Mouse (Mus musculus) heart, adult 11 months (tissue): ENCODE results near the gene Tbc1d22b.
"Not testable (repeated sequence)": the region's sequence is repeated elsewhere in the genome, so short reads cannot be mapped to it uniquely, and the experiment has no call there.

Experiments used
- DNase-seq: peaks from one replicate; pipeline ENCODE4 v3.0.0; 2022

The Tbc1d22b gene

DNA sequence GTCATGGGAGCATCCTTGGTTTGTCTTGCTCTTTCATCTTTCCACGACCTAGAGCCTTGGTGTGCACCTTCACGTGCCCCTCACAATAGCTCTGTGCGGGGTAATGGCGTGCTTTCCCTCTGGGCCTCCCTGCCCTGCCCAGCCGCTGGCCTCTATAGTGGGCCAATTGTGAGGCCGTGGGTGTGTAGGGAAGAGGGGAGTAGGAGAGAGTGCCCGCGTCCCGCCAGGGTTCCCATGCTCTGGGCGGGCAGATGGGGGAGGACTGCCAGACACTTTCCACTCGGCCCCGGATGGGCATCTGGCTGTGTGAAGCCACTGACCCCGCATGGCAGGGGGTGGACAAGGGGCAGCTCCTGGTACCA is 47.2 kb downstream of the Tbc1d22b start:
- DNase-seq: peak; percentile 91

DNA sequence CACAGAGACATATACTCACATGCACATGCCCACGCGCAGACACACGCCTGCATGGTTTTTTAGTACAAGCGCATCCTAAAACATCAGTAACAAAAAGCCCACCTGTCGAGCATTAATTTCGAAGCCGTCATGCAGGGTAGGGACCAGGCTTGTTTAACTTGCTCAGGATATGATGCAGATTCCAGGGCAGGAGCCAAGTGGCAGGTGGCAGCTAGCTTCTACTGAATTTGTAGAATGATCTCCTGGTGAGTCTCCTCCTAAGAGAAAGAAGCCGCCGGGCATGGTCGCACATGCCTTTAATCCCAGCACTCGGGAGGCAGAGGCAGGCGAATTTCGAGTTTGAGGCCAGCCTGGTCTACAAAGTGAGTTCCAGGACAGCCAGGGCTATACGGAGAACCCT is 49.5 kb downstream of the Tbc1d22b start:
- DNase-seq: no peak

DNA sequence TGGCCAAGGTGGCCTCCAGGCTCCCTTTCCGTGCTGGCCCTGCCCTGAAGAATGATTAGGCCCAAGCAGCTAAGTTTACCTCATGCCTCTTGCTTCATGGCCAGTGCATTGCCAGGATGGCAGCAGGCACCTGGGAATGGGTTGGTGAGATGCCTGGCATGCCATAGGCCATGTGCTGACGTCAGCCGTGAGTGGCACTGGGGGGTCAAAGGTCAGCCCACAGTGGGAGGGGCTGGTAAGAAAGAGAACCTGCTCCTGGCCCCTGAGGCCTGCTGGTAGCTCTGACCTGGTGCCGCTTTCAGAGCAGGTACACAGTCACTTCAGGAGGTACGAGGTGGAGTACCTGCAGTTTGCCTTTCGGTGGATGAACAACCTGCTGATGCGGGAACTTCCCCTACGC is 50.0 kb downstream of the Tbc1d22b start:
- no peak for DNase-seq

DNA sequence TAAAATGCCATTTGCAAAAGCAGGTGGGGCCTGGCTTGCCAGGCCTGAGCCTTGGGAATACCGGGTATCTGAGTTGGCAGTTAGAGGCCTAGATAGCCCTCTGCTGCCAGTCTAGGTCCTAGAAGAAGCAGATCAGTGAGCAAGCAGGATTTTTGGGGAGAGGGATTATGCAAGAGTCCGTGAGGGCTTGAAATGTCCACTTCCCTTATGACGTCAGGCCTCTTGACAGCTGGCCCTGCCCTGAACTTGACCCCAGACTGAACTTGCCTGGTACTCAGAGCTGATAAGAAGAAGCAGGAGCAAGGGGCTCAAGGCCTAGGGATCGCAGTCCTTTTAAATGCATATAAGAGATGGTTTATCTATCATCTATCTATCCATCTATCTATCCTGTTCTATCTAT is 51.8 kb downstream of the Tbc1d22b start:
- DNase-seq: peak; percentile 94

DNA sequence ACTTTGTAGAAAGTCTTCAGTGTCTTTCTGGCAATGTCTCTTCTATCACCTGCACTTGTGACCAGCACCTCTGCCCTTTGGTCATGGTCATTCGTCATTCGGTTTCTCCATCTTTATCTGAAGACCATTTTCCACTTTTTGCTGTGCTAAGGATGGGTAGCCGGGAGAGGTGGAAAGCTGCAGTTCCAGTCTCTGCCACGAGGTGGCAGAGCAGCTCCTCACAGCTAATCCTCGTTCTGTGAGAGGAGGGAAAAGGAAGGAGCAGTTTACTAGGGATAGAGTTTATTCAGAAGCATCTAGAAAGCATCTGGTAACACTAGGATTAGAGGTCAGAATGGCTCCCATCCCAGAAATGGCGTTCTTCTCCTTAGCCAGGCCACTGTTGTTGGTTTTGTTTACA is 53.7 kb downstream of the Tbc1d22b start:
- DNase-seq: peak; percentile 91

DNA sequence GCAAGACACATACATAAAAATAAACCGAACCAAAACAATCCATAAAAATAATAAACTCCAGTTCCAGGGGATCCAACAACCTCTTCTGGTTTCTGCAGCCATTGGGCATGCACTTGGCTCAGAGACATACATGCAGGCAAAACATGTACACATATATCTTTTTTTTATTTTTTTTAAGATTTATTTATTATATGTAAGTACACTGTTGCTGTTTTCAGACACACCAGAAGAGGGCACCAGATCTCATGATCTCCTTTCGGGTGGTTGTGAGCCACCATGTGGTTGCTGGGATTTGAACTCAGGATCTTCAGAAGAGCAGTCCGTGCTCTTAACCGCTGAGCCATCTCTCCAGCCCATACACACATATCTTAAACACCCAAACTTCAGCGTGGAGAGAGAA is 63.9 kb downstream of the Tbc1d22b start:
- not testable (repeated sequence) for DNase-seq

DNA sequence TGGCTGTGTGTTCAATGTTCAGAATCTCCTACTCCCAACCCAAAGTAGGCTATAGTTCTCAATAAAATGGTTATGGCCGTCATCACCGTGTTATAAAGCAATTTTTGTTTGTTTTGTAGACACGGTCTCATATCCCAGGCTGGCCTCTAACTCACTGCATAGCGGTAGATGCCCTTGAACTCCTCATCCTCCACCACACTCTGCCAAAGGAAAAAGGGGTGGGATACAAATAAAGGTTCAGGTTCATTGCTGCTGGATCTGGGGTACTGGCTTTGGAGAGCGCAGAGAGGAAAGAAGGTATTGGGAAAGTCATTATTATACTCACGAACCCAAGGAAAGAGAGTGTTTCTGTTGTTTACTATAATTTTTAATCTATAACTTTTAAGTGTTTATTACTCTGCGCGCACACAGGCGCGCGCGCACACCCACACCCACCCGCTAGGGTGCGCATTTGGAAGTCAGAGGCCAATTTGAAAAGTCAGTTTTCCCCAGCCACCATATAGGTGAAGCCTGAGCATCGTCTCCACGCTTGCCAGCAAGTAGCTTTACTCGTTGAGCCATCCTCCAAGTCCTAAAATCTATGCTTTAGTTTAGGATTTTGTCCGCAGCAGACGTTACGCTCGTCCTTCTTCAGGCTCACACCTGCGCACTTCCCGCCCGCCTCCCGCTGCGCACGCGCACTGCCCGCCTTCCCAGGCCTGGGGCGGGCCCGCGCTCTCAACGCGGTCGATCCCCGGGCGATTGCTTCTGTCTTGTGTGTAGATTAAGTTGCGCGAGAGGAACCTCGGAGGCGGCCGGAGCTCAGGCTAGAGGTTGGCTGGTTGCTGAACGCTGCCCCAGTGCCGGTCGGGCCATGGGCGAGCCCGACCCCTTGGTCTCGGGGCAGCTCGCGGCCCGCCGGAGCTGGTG is 64.8 kb downstream of the Tbc1d22b start, which contains the start of the genes Rnf8 and Gm28043:
TSS of gene Rnf8 (plus strand) at position 676 of the 909 bp plus-strand sequence.
TSS of gene Gm28043 (plus strand) at position 762 of the 909 bp plus-strand sequence.
- peak; percentile 99 for DNase-seq

DNA sequence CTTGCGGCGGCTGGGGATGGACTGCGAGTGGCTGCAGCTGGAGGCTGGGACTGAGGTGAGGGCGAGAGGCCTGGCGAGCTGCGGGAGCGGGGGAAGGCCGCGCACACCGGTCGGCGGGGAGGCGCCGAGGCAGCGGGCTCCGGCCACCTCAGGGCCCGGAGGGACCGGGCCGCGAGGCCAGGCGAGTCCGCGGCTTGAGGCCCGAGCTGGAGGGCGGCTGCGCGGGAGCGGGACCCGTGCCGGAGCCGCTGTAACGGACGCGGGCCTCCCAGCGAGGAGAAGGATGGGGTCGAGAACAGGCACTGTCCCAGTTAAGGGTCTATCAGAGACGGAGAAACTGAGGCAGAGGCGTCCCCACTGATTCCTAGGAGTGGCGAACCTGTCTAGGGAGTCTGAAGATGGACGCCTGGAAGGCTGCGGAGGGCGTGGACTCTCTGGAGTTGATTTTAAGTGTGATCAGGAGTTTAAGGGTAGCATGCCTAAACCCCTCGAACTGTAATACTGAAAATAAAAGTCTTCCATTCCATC is 65.5 kb downstream of the Tbc1d22b start:
- DNase-seq: no peak

DNA sequence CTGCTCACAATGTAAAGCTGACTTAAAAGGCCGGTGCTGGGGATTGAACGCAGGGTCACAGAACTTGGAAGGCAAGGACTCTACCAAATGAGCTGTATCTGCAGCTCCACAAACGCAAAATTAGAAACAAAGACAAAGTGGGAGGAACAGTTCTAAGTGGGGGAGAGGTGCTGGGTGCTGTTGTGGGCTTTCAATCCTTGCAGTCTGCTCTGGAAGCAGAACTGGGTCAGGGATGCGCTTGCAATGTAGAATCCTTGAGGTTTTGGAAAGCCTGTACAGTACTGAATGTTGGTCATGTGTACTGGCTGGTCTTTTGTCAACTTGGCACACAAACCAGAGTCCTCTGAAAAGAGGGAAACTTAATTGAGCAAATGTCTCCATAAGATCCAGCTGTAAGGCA is 66.0 kb downstream of the Tbc1d22b start:
- DNase-seq: no peak

DNA sequence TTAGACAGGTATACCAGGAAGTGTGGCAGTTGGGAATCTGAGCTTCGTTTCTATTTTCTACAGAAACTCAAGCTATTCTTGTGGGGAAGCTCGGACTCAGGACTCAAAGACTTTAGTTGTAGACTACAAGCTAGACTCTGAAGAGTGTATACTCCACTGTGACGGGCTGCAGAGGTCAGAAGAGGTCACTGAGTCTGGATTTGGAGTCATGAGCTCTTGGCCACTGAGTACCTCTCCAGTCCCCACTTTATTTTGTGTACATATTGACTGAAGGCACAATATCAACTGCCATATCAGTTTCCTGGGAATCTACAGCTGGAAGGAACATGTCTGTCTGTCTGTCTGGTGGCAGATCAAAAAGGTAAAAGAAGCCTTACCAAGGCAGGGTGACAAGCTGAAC is 69.6 kb downstream of the Tbc1d22b start:
- DNase-seq: no peak

DNA sequence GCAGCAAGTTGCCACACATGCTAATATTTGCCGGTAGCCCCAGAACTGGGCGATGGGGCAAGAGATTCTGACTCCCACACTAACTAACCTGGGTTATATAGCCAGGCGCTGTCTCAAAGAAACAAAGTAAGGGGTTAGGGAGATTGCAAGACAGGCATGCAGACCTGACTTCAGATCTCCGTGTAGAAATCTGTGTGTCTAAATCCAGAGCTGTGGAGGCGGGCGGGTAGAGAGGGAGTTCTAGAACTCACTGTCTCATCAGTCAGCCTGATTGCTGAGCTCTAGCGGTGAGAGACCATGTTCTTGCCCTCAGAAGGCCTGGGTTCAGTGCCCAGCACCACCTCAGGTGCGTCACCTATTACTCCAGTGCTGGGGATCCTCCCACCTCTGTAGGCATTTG is 73.9 kb downstream of the Tbc1d22b start:
- DNase-seq: no peak

DNA sequence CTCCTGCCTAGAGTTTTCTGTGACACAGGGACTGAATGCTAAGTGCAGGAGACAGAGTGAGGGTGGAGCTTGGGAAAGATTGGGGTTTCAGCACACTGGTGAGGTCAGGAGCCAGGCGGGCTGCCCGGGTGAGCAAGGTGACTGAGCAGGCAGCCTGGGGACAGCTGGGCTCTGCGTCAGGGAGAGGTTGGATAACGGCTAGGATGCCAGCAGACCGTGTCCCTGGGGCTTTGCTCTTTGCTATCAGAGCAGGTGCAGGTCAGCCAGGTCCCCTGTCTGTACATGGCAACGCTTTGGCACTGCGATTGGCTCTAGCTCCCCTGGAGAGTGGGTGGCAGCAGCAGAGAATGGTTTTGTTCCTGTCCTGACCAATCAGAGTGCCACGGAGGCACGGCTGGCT is 77.7 kb downstream of the Tbc1d22b start:
- peak; percentile 94 for DNase-seq

DNA sequence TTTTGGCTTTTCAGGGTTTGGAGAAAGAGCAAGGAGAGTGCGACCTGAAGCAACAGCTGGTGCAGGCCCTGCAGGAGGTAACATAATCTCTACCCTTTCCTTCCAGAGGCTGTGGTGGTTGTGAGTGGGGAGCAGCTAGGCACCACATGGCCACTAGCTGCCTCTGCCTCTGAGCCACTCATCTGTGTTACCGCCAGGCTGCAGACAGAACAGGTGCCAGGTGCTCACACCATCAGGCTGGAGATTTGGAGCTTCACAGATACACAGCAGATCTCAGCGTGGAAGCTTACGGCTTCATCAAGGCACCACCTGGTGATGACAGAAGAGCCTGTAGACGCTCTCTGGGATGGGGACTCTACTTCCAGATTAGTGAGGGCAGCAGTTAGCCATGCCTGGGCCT is 79.4 kb downstream of the Tbc1d22b start:
- no peak for DNase-seq

DNA sequence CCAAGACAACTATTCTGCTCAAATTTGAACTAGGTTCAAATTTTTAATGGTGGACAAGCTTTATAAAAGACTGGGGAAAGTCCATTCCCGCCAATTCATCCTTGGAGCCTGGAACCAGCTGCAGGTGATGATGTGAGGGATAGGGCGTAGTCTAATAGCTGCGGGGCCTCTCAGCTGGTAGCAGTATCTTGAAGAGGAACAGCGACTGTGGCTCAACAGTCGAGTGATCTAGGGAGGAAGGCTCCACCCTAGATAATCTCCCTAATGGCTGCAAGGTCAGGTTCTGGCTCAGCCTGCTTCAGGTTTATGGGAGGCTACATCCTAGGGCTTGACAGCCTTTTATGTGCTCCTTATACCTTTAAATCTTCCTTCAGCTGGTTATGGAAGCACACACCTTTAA is 80.0 kb downstream of the Tbc1d22b start:
- DNase-seq: no peak

DNA sequence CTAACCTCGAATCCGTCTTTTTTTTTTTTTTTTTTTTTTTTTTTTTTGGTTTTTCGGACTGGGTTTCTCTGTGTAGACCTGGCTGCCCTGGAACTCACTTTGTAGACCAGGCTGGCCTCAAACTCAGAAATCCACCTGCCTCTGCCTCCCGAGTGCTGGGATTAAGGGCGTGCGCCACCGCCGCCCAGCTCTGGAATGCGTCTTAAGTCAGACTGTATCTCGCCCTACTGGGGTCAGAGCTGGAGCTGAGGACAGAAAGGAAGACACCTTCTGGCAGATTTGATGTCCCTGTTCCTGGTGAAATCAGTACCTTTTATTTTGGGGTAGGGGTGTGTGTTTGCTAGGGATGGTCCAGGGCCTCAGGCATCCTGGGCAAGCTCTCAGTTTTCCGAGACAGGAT is 82.7 kb downstream of the Tbc1d22b start:
- no peak for DNase-seq

DNA sequence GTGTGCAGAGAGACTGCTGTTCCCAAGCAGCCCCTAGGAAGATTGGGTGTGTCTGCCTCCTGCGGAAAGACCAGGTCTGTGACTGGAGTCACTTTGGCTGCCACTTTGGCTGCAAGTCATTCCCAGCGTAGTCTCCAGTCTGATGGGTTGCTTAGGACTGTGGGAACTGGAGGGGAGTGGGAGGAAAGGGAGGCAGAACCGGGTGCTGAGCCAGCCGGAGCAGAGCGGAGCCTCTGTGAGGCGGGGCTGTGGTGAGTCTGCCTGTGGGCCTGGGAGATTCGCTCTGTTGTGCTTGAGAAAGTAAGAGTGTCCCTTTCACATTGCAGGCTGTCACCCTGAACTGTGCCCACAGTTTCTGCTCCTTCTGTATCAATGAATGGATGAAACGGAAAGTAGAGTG is 85.9 kb downstream of the Tbc1d22b start:
- no peak for DNase-seq

DNA sequence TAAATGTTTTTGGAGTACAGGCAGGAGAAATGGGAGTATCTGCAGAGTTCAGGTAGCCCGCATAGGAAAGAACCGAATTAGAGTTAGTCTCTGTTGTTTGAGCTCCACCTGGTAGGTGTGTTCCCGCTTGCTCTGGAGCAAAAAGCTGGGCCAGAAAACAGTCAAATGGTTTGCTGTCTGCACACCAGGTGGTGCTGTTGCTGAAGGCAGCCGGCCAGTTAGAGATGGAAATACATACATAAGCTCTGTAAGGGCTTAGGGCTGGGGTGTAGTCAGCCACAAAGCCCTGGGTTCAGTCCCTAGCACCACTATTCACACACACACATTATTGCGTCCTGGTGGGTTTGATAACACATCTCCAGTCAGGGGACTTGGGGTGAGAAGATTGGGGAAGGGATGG is 86.5 kb downstream of the Tbc1d22b start:
- DNase-seq: no peak

DNA sequence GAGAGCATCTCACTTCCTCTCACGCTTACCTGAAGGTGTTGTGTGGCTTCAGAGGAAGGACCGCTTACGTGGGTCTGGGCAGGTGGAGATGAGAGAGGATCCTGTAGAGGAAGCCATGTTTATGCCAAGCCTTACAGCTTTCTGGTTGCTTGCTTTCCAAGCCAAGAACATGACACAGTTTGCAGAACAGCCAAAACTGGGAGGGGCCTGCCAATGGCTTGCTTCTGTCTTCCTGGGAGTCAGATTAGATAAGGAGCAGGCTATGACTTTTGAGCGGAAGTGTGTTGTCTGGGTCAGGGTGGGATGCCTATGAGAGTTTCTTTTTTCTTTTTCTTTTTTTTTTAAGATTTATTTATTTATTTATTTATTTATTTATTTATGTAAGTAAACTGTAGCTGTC is 87.8 kb downstream of the Tbc1d22b start:
- peak; percentile 91 for DNase-seq

DNA sequence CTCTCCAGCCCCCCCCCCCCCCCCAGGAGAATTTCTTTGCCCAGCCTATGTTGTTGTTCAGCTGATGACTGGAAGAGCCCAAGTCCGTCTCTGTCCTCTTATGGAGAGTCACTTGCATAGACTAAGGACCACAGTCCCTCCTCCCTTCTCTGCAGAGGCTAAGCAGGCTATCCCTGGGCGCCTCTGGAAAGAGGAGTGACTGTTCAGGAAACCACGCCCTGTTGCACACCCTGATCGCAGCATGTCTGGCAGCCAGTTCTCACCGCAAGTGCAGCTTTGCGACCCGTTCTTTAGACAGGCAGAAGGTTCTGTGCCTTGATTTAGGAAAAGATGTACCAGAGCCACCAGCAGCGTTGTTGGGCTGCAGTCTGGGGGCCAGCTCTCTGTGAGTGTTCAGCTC is 88.3 kb downstream of the Tbc1d22b start:
- peak; percentile 93 for DNase-seq

DNA sequence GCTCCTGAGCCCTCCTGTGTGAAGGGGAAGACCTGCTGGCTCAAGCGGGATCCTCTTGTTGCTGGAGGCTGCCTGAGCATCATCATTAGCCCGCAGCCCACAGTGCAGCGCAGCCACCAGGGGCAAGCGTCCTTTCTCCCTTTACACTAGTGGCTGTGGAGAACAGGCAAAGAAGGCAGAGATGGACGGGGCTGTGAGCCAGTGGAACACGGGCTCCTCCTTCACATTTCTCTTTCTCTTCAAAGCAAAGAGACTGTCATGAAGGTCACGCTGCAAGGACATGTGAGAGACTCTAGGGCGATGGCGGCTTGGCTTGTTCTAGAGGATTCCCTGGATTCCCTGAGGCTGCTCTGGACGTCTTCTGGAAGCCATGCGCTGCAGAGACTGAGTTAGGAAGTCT is 91.4 kb downstream of the Tbc1d22b start:
- DNase-seq: no peak

DNA sequence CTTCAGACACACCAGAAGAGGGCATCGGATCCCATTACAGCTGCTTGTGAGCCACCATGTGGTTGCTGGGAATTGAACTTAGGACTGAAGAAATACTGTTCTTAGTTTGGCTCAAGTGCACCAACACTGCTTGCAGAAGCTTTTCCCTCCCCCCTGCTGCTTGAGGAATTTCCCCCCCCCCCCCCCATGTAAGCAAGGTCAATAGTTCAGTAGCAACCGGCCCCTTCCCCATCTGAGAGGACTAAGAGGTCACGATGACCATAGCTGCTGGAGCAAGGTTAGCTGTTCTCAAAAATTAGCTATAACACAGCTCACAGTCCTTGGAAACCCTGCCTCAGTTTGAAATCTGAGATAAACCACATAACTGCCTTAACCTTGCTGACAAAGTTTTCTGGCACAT is 92.6 kb downstream of the Tbc1d22b start:
- DNase-seq: no peak
